Mouse (Mus musculus) CH12.LX (cell line): ENCODE data around the gene Cacna1c.

Source experiments
- CTCF ChIP-seq, 2 experiments: IDR thresholded peaks in 1 of 2; conservative IDR thresholded peaks in 1 of 2; 2 replicates each; pipeline ENCODE4 v1.5.1; 2011 to 2012; ENCODE audit warnings: low read depth in 2 of 2, low read length in 2 of 2, improper control_type of control experiment in 1 of 2, inconsistent platforms in 1 of 2, mild to moderate bottlenecking in 1 of 2, moderate library complexity in 1 of 2
- ELF1 ChIP-seq: IDR thresholded peaks from 2 replicates; pipeline ENCODE4 v1.6.1; 2014; ENCODE audit warnings: low read depth, mild to moderate bottlenecking, inconsistent platforms, low read length, improper control_type of control experiment
- EP300 ChIP-seq: IDR thresholded peaks from 2 replicates; pipeline ENCODE4 v1.6.1; 2011; ENCODE audit warnings: low read length, improper control_type of control experiment
- HCFC1 ChIP-seq: IDR thresholded peaks from 2 replicates; pipeline ENCODE4 v1.6.1; 2012; ENCODE audit warnings: low read depth, mild to moderate bottlenecking, inconsistent platforms, low read length, improper control_type of control experiment
- JUND ChIP-seq: conservative IDR thresholded peaks from 2 replicates; pipeline ENCODE4 v1.6.1; 2011; ENCODE audit warnings: low read depth, low read length, improper control_type of control experiment
- MAX ChIP-seq: IDR thresholded peaks from 2 replicates; pipeline ENCODE4 v1.6.1; 2011; ENCODE audit warnings: low read length, improper control_type of control experiment
- POLR2A ChIP-seq: IDR thresholded peaks from 2 replicates; pipeline ENCODE4 v1.6.1; 2011; ENCODE audit warnings: low read depth, mild to moderate bottlenecking, improper control_type of control experiment, low read length
- RAD21 ChIP-seq: IDR thresholded peaks from 2 replicates; pipeline ENCODE4 v1.6.1; 2011; ENCODE audit warnings: low read depth, mild to moderate bottlenecking, low read length, improper control_type of control experiment, moderate library complexity
- SIN3A ChIP-seq: IDR thresholded peaks from 2 replicates; pipeline ENCODE4 v1.6.1; 2012; ENCODE audit warnings: low read length, improper control_type of control experiment, inconsistent platforms
- UBTF ChIP-seq: IDR thresholded peaks from 2 replicates; pipeline ENCODE4 v1.6.1; 2012; ENCODE audit warnings: low read depth, mild to moderate bottlenecking, inconsistent platforms, low read length, improper control_type of control experiment, moderate library complexity
- USF1 ChIP-seq: IDR thresholded peaks from 2 replicates; pipeline ENCODE4 v1.6.1; 2014; ENCODE audit warnings: low read depth, mild to moderate bottlenecking, inconsistent platforms, low read length, improper control_type of control experiment
- ZC3H11A ChIP-seq: IDR thresholded peaks from 2 replicates; pipeline ENCODE4 v1.6.1; 2012; ENCODE audit warnings: low read depth, mild to moderate bottlenecking, inconsistent platforms, low read length, improper control_type of control experiment
- ZKSCAN1 ChIP-seq: IDR thresholded peaks from 2 replicates; pipeline ENCODE4 v1.6.1; 2012; ENCODE audit warnings: low read depth, inconsistent platforms, low read length, improper control_type of control experiment, borderline replicate concordance

DNA sequence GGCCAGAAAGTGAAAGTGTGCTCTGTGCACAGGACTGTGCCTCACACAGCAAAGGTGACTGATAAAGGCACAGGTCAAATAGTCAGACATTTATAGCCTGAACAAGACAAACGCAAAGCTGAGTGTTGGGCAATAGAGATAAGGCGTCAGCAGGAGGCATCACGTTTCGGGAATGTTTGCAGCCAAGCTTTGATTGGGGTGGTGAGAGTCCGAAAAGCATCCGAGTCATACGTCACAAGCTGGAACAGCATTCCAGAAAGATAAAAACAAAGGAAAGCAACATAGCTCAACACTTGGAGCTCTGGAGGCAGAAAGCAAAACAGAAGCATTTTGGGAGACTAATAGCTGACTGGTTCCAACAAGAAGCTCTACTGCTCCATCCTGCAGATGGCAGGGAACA lies 56.7 kb downstream of the Cacna1c start:
- TF ChIP-seq CTCF (conservative IDR thresholded peaks at IDR 0.05 in 1 of 2, IDR thresholded peaks at IDR 0.05 in 1 of 2; ENCODE audit: low read depth in 2 of 2, low read length in 2 of 2) (no peak), POLR2A (no peak), SIN3A (no peak), RAD21 (no peak), ZC3H11A (no peak), UBTF (no peak), USF1 (no peak), ZKSCAN1 (no peak), EP300 (no peak), ELF1 (no peak), HCFC1 (no peak), MAX (no peak), JUND (no peak)
